Mouse (Mus musculus) hindbrain, embryonic 15.5 days (tissue): Measurements from ENCODE around the gene Rad51b. TPM values are rescaled to one million over a fixed set of nuclear protein-coding genes. Genes with fewer than 3 reads are reported as not detected.
A peak's percentile ranks its signal among the peaks of the same experiment; 100 is the strongest.

Experiments
- ATAC-seq: fragments of 200-750 bp; cut with Nextera tagmentation; 2 replicates; pipeline ENCODE4 v1.8.0; 2017; ENCODE audit warnings: low read depth, moderate number of reproducible peaks, moderate TSS enrichment; ENCODE audit not compliant: low FRiP score
- H3K27ac ChIP-seq: fragments of 300-500 bp; sonication (generic); replicated peaks from 2 replicates; pipeline ENCODE4 v1.5.1; 2015; ENCODE audit warnings: mild to moderate bottlenecking, inconsistent platforms
- H3K27me3 ChIP-seq: fragments of 300-500 bp; sonication (generic); 2 replicates; pipeline ENCODE4 v1.6.1; 2015; ENCODE audit warnings: control low read depth, inconsistent platforms
- H3K36me3 ChIP-seq: fragments of 300-500 bp; sonication (generic); 2 replicates; pipeline ENCODE4 v1.6.1; 2015; ENCODE audit warnings: control low read depth, inconsistent platforms
- H3K4me1 ChIP-seq: fragments of 300-500 bp; sonication (generic); replicated peaks from 2 replicates; pipeline ENCODE4 v1.6.1; 2015; ENCODE audit warnings: control low read depth, inconsistent platforms
- H3K4me2 ChIP-seq: fragments of 300-500 bp; sonication (generic); 2 replicates; pipeline ENCODE4 v1.6.1; 2015; ENCODE audit warnings: moderate library complexity, mild to moderate bottlenecking, inconsistent platforms
- H3K4me3 ChIP-seq: fragments of 300-500 bp; sonication (generic); 2 replicates; pipeline ENCODE4 v1.5.1; 2015; ENCODE audit warnings: mild to moderate bottlenecking, inconsistent platforms
- H3K9ac ChIP-seq: fragments of 300-500 bp; sonication (generic); 2 replicates; pipeline ENCODE4 v1.6.1; 2015; ENCODE audit warnings: inconsistent platforms
- H3K9me3 ChIP-seq: fragments of 300-500 bp; sonication (generic); 2 replicates; pipeline ENCODE4 v1.6.1; 2016; ENCODE audit warnings: control low read depth, inconsistent platforms
- WGBS: fragments of 180-500 bp; shearing (Covaris S2); methylation state at CpG from one replicate; pipeline ENCODE4 v1.1.7; 2015; 5-methylcytosine and 5-hydroxymethylcytosine counted together
- polyA plus RNA-seq: library from polyadenylated mRNA; unstranded; fragments of >200 nt; fragmentation: Nextera tagmentation; extraction: Ambion mirVana; gene quantifications from 2 replicates; pipeline ENCODE4 v1.2.1, GENCODE M21; 2015

Gene Rad51b
- polyA plus RNA-seq, 1 experiment from 2014 or later: 1.7 TPM

DNA sequence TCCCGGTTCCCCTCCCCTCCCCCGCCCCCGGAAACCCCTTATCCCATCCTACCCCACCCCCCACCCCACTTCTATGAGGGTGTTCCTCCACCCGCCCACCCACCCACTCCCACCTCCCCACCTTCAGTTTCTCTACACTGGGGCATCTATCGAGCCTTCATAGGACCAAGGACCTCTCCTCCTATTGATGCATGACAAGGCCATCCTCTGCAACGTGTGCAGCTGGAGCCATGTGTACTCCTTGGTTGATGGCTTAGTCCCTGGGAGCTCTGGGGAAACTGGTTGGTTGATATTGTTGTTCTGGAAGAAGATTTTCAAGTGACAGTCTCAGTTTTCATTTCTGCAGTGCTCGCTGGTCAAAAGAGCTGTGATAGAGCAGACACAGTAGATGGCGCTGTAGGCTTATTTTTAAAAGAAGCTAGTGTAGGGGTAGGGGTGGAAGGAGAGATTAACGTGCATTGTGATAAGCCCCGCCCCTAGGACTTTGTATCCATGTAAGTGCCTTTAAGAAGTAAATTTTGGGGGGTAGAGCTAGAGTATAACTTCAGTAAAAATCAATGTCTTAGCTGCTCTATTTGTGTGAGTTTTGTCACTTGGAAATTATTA, 61.6 kb downstream of the Rad51b start:
- Histone ChIP-seq H3K4me1 (no peaks in the 10 kb centered on the region), H3K9me3 (no peaks in the 10 kb centered on the region), H3K27ac (no peak overlapping the region), H3K9ac (no peak overlapping the region), H3K4me3 (no peak overlapping the region), H3K27me3 (no peaks in the 10 kb centered on the region), H3K36me3 (no peaks in the 10 kb centered on the region), H3K4me2 (peak overlapping the region; percentile 28; the same call in 1 of the 2 replicates)
- WGBS: 15% methylated on average over 9 of the region's 10 CpGs
- ATAC-seq: peak; percentile 81

GRCm38 (mm10) chr12:79359404-79359803, 62.3 kb downstream of the Rad51b start:
- H3K4me3 ChIP-seq: no peak overlapping the region
- no peak for ATAC-seq
- 96% methylated on average over 2 of the region's 2 CpGs for WGBS
- no peaks in the 10 kb centered on the region for H3K27me3 ChIP-seq
- no peak overlapping the region for H3K9ac ChIP-seq
- no peaks in the 10 kb centered on the region for H3K36me3 ChIP-seq
- no peaks in the 10 kb centered on the region for H3K4me1 ChIP-seq
- no peak overlapping the region for H3K4me2 ChIP-seq
- no peaks in the 10 kb centered on the region for H3K9me3 ChIP-seq
- no peak overlapping the region for H3K27ac ChIP-seq

DNA sequence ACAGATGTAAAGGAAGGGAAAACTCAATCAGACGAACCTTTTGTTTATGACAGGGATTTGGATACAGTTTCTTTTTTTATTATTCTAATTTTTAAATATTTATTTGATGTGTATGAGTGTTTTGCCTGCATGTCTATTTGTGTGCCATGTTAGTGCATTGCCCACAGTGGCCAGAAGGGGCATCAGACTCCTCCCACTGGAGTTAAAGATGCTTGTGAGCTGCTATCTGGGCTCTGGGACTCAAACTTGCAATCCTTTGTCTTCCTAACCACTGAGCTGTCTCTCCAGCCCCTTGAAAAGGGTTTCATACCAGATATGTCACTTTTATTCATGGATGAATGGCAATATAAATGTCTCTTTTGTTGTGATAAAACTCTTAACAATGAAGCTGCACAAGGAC, 65.1 kb downstream of the Rad51b start:
- no peak overlapping the region for H3K9ac ChIP-seq
- H3K4me1 ChIP-seq: no peaks in the 10 kb centered on the region
- H3K36me3 ChIP-seq: no peaks in the 10 kb centered on the region
- no peak overlapping the region for H3K27ac ChIP-seq
- ATAC-seq: no peak
- no peak overlapping the region for H3K4me2 ChIP-seq
- 57% methylated on average over 1 of the region's 1 CpGs for WGBS
- H3K27me3 ChIP-seq: no peaks in the 10 kb centered on the region
- no peak overlapping the region for H3K4me3 ChIP-seq
- no peaks in the 10 kb centered on the region for H3K9me3 ChIP-seq

- 95% methylated on average over 2 of the region's 2 CpGs for WGBS
- H3K4me3 ChIP-seq: no peak overlapping the region
- no peaks in the 10 kb centered on the region for H3K36me3 ChIP-seq
- ATAC-seq: no peak
- H3K27ac ChIP-seq: no peak overlapping the region
- no peak overlapping the region for H3K9ac ChIP-seq
- H3K27me3 ChIP-seq: no peaks in the 10 kb centered on the region
- H3K4me2 ChIP-seq: no peak overlapping the region
- H3K4me1 ChIP-seq: no peaks in the 10 kb centered on the region
- H3K9me3 ChIP-seq: no peaks in the 10 kb centered on the region
These were observed 67.2 kb downstream of the Rad51b start for GRCm38 (mm10) chr12:79364284-79364683.

- H3K27ac ChIP-seq: no peak overlapping the region
- H3K9me3 ChIP-seq: no peaks in the 10 kb centered on the region
- H3K27me3 ChIP-seq: no peaks in the 10 kb centered on the region
- 92% methylated on average over 3 of the region's 3 CpGs for WGBS
- no peaks in the 10 kb centered on the region for H3K36me3 ChIP-seq
- H3K4me1 ChIP-seq: no peaks in the 10 kb centered on the region
- no peak overlapping the region for H3K9ac ChIP-seq
- H3K4me3 ChIP-seq: no peak overlapping the region
- no peak for ATAC-seq
- H3K4me2 ChIP-seq: no peak overlapping the region
These were observed 71.7 kb downstream of the Rad51b start for GRCm38 (mm10) chr12:79368818-79369217.

GRCm38 (mm10) chr12:79369512-79370165, 72.6 kb downstream of the Rad51b start:
- no peaks in the 10 kb centered on the region for H3K4me1 ChIP-seq
- ATAC-seq: no peak
- no peaks in the 10 kb centered on the region for H3K27me3 ChIP-seq
- WGBS: 91% methylated on average over 7 of the region's 7 CpGs
- H3K36me3 ChIP-seq: no peaks in the 10 kb centered on the region
- no peak overlapping the region for H3K4me3 ChIP-seq
- no peaks in the 10 kb centered on the region for H3K9me3 ChIP-seq
- H3K9ac ChIP-seq: no peak overlapping the region
- H3K27ac ChIP-seq: no peak overlapping the region
- no peak overlapping the region for H3K4me2 ChIP-seq

DNA sequence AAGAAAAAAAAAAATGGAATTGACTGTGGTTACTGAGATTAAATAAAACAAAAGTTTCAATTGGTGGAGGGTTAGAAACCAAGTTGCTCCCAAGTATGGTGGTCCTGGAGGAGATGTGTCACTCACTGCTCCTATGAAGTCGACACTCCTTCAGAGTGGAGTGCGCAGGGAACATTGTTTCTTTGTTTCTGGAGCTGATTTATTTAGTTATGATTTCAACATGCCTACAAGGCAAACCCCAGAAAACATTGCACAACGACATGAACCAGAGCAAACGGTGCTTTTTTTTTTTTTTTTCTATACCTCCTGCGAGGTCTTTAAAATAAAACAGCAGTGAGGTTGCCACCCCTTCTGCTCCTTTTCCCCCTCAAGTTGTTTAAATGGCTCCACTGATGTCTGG, 75.6 kb downstream of the Rad51b start:
- H3K27ac ChIP-seq: no peak overlapping the region
- H3K36me3 ChIP-seq: no peaks in the 10 kb centered on the region
- H3K9me3 ChIP-seq: no peaks in the 10 kb centered on the region
- no peak for ATAC-seq
- no peaks in the 10 kb centered on the region for H3K27me3 ChIP-seq
- H3K4me2 ChIP-seq: no peak overlapping the region
- WGBS: 85% methylated on average over 5 of the region's 5 CpGs
- H3K9ac ChIP-seq: no peak overlapping the region
- no peaks in the 10 kb centered on the region for H3K4me1 ChIP-seq
- no peak overlapping the region for H3K4me3 ChIP-seq

DNA sequence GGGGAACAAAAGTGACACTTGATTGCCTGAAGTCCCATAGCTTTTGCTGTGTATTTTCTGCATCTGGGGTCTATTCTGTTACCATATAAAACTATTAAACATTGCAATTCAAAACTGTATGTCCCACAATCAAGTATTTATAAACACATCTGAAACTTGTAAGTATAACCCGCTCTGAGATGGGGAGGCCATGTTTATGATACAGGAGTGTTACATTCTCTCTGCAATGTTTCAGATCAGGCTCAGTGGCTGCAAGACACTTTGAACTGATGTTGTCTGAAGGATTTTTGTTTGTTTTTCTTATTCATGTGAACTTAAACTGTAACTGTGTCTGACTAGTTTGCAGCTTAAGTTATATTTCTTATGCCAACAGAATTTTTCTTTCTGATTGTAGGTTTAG, 80.3 kb downstream of the Rad51b start:
- Histone ChIP-seq H3K4me2 (no peak overlapping the region), H3K27ac (no peak overlapping the region), H3K27me3 (no peaks in the 10 kb centered on the region), H3K4me3 (no peak overlapping the region), H3K9ac (no peak overlapping the region), H3K4me1 (no peaks in the 10 kb centered on the region), H3K36me3 (no peaks in the 10 kb centered on the region), H3K9me3 (no peaks in the 10 kb centered on the region)
- ATAC-seq: no peak
- 90% methylated on average over 1 of the region's 1 CpGs for WGBS

DNA sequence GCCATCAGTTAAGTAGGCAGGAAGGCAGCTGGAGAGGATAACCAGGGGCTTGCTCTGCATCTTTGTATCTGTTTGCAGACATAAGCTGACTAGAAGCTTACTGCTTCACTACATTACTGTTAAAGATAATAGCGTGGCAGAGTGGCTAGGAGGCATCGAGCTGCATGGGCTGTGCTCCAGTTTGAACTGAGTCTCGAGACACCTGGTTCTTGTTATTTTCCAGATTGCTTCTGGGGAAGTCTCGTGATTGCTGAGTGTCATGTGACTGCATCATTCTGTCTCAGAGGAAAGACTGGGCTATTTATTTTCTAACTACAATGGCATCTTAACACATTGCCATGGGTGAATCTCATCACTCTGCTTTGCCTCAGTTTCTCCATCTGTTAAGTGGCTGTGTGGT, 80.8 kb downstream of the Rad51b start:
- Histone ChIP-seq H3K27me3 (no peaks in the 10 kb centered on the region), H3K9me3 (no peaks in the 10 kb centered on the region), H3K4me2 (no peak overlapping the region), H3K27ac (no peak overlapping the region), H3K4me1 (no peaks in the 10 kb centered on the region), H3K9ac (no peak overlapping the region), H3K36me3 (no peaks in the 10 kb centered on the region), H3K4me3 (no peak overlapping the region)
- ATAC-seq: no peak
- 56% methylated on average over 4 of the region's 4 CpGs for WGBS

DNA sequence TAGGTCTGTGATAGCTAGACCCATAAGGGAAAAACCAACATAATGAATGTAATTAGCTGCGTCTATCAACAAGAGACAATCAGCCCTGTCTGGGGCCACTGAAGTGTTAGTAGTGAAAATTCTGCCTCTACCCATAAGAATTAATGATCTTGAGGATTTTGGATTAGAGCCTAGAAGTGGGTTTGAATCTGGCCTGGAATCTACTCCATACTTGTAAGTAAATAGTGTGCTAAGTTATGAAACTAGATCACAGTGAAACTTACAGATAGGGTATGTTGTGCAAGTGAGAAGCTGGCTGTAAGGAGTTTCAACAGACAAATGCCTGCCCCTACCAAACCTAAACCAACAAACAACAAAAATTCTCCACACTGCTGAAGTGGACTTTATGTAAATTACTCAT, 83.1 kb downstream of the Rad51b start:
- 79% methylated on average over 1 of the region's 1 CpGs for WGBS
- Histone ChIP-seq H3K9me3 (no peaks in the 10 kb centered on the region), H3K36me3 (no peaks in the 10 kb centered on the region), H3K4me1 (no peaks in the 10 kb centered on the region), H3K9ac (no peak overlapping the region), H3K4me2 (no peak overlapping the region), H3K4me3 (no peak overlapping the region), H3K27me3 (no peaks in the 10 kb centered on the region), H3K27ac (no peak overlapping the region)
- no peak for ATAC-seq

DNA sequence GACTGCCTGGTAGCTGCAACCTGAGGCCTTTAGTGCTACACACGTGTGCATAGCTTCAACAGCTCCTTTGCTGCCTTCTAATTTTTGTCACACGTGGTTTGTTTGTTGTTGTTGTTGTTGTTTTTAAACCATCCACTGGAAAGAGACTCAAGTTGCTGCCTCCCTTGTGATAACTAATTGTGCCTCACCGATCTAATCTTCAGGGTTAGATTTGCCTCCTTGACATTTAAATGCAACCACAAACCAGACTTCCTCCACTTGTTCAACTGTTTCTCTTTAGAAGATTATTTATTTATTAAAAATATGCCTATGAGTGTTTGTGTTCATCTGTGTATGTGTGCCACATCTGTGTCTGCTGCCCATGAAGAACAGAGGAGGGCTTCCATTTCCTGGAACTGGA, 84.4 kb downstream of the Rad51b start:
- H3K4me1 ChIP-seq: no peaks in the 10 kb centered on the region
- WGBS: 78% methylated on average over 3 of the region's 3 CpGs
- no peaks in the 10 kb centered on the region for H3K27me3 ChIP-seq
- no peak overlapping the region for H3K4me2 ChIP-seq
- H3K36me3 ChIP-seq: no peaks in the 10 kb centered on the region
- no peak overlapping the region for H3K9ac ChIP-seq
- no peaks in the 10 kb centered on the region for H3K9me3 ChIP-seq
- no peak for ATAC-seq
- H3K27ac ChIP-seq: no peak overlapping the region
- no peak overlapping the region for H3K4me3 ChIP-seq

- no peaks in the 10 kb centered on the region for H3K36me3 ChIP-seq
- no peak overlapping the region for H3K9ac ChIP-seq
- no peaks in the 10 kb centered on the region for H3K4me1 ChIP-seq
- 47% methylated on average over 2 of the region's 2 CpGs for WGBS
- ATAC-seq: no peak
- H3K4me3 ChIP-seq: no peak overlapping the region
- no peak overlapping the region for H3K4me2 ChIP-seq
- no peak overlapping the region for H3K27ac ChIP-seq
- no peaks in the 10 kb centered on the region for H3K27me3 ChIP-seq
- H3K9me3 ChIP-seq: no peaks in the 10 kb centered on the region
These were observed 85.3 kb downstream of the Rad51b start for GRCm38 (mm10) chr12:79382416-79382815.

DNA sequence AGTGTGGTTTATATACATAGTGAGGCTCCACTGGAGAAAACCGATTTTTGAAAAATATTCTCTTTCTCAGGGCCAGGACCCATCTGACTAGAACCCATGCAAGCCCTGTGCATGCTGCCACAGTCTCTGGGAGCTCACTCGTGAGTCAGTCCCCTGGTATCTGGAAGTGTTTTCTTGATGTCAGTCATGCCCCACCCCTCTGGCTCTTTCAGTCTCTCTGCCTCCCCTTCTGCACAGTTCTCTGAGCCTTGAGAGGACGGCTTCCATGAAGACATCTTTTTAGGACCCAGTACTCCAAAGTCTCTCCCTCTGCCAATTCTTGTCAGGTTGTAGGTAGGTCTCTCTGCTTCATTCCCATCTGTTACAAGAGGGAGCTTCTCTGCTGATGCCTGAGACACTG, 86.5 kb downstream of the Rad51b start:
- no peak overlapping the region for H3K27ac ChIP-seq
- 50% methylated on average over 3 of the region's 3 CpGs for WGBS
- H3K36me3 ChIP-seq: no peaks in the 10 kb centered on the region
- H3K4me1 ChIP-seq: no peaks in the 10 kb centered on the region
- no peak overlapping the region for H3K4me3 ChIP-seq
- ATAC-seq: no peak
- H3K9ac ChIP-seq: no peak overlapping the region
- H3K27me3 ChIP-seq: no peaks in the 10 kb centered on the region
- H3K4me2 ChIP-seq: no peak overlapping the region
- no peaks in the 10 kb centered on the region for H3K9me3 ChIP-seq
